Mouse (Mus musculus) lung, embryonic 14.5 days (tissue): ENCODE results near the gene Nmnat1. TPM values are rescaled to one million over a fixed set of nuclear protein-coding genes. Genes with fewer than 3 reads are reported as not detected.

Experiments
- ATAC-seq: fragments of 200-750 bp; cut with Nextera tagmentation; 2 replicates; pipeline ENCODE4 v1.8.0; 2017; ENCODE audit warnings: mild to moderate bottlenecking, moderate TSS enrichment, moderate library complexity; ENCODE audit not compliant: insufficient read depth
- DNase-seq: peaks from one replicate; pipeline ENCODE4 v3.0.0-alpha.2; 2015
- H3K27ac ChIP-seq: fragments of 300-500 bp; sonication (generic); 2 replicates; pipeline ENCODE4 v1.5.1; 2014; ENCODE audit warnings: low read depth, mild to moderate bottlenecking, moderate library complexity
- H3K27me3 ChIP-seq: fragments of 300-500 bp; sonication (generic); 2 replicates; pipeline ENCODE4 v1.6.1; 2014; ENCODE audit warnings: low read length, control low read depth; ENCODE audit not compliant: insufficient read depth
- H3K36me3 ChIP-seq: fragments of 300-500 bp; sonication (generic); 2 replicates; pipeline ENCODE4 v1.6.1; 2014; ENCODE audit warnings: control low read depth; ENCODE audit not compliant: insufficient read depth
- H3K4me1 ChIP-seq: fragments of 300-500 bp; sonication (generic); 2 replicates; pipeline ENCODE4 v1.6.1; 2014; ENCODE audit warnings: antibody characterized with exemption, control low read depth; ENCODE audit not compliant: insufficient read depth
- H3K4me2 ChIP-seq: fragments of 300-500 bp; sonication (generic); 2 replicates; pipeline ENCODE4 v1.6.1; 2014; ENCODE audit warnings: mild to moderate bottlenecking
- H3K4me3 ChIP-seq: fragments of 300-500 bp; sonication (generic); 2 replicates; pipeline ENCODE4 v1.5.1; 2014; ENCODE audit warnings: low read depth, low read length
- H3K9ac ChIP-seq: fragments of 300-500 bp; sonication (generic); 2 replicates; pipeline ENCODE4 v1.6.1; 2014
- H3K9me3 ChIP-seq: fragments of 300-500 bp; sonication (generic); 2 replicates; pipeline ENCODE4 v1.6.1; 2016; ENCODE audit warnings: low read depth, low read length, control low read depth
- CTCF ChIP-seq: IDR thresholded peaks from 2 replicates; pipeline ENCODE4 v1.5.1; 2016; ENCODE audit warnings: antibody characterized with exemption, low read depth
- WGBS: fragments of 180-500 bp; shearing (Covaris S2); extraction: QIAGEN DNeasy Blood & Tissue Kit; methylation state at CpG from one replicate; pipeline ENCODE4 v1.1.7; 2014; 5-methylcytosine and 5-hydroxymethylcytosine counted together
- polyA plus RNA-seq: library from polyadenylated mRNA; unstranded; fragments of >200 nt; fragmentation: Nextera tagmentation; extraction: Ambion mirVana; gene quantifications from 2 replicates; pipeline ENCODE4 v1.2.1, GENCODE M21; 2014

Gene Nmnat1
- polyA plus RNA-seq, 1 experiment from 2014 or later, result 12.5 TPM

GRCm38 (mm10) chr4:149521258-149521657 lies 36.3 kb upstream of the Nmnat1 start:
- H3K9ac ChIP-seq, result no peak overlapping the region
- H3K4me3 ChIP-seq, result no peak overlapping the region
- no peaks in the 10 kb centered on the region for H3K36me3 ChIP-seq
- H3K9me3 ChIP-seq, result no peaks in the 10 kb centered on the region
- no peak for ATAC-seq
- H3K4me1 ChIP-seq, result peaks cover 12% of the 10 kb centered on the region; the same call in 1 of the 2 replicates
- no peak for TF ChIP-seq CTCF
- no peaks in the 10 kb centered on the region for H3K27me3 ChIP-seq
- WGBS, result 66% methylated on average over 10 of the region's 10 CpGs
- no peak overlapping the region for H3K27ac ChIP-seq
- H3K4me2 ChIP-seq, result no peak overlapping the region
- DNase-seq, result no peak

- no peak for TF ChIP-seq CTCF
- Histone ChIP-seq H3K9ac (peak overlapping the region; percentile 80), H3K27ac (peak overlapping the region; percentile 54; the same call in 1 of the 2 replicates), H3K4me2 (peak overlapping the region; percentile 91), H3K9me3 (no peaks in the 10 kb centered on the region), H3K4me1 (peaks cover 12% of the 10 kb centered on the region; the same call in 1 of the 2 replicates), H3K27me3 (no peaks in the 10 kb centered on the region), H3K36me3 (no peaks in the 10 kb centered on the region), H3K4me3 (peak overlapping the region; percentile 85)
- WGBS, result 4% methylated on average over 29 of the region's 52 CpGs
- no peak for DNase-seq
- no peak; the same call in 1 of the 2 replicates for ATAC-seq
Measured at GRCm38 (mm10) chr4:149518351-149519220, 33.6 kb upstream of the Nmnat1 start.

GRCm38 (mm10) chr4:149517868-149518340 lies 32.9 kb upstream of the Nmnat1 start, which contains the start of gene Ctnnbip1:
TSS of gene Ctnnbip1 (plus strand) at chr4:149518236.
- Histone ChIP-seq H3K4me2 (peak within 1 kb of the TSS; percentile 91), H3K9me3 (no peaks in the 10 kb centered on the region), H3K27ac (peak within 1 kb of the TSS; percentile 54; the same call in 1 of the 2 replicates), H3K9ac (peak within 1 kb of the TSS; percentile 80), H3K36me3 (no peaks in the 10 kb centered on the region), H3K4me3 (peak within 1 kb of the TSS; percentile 85), H3K4me1 (peaks cover 12% of the 10 kb centered on the region; the same call in 1 of the 2 replicates), H3K27me3 (no peaks in the 10 kb centered on the region)
- under 1% methylated on average over 36 of the region's 46 CpGs for whole genome bisulfite sequencing
- DNase-seq (peak; percentile 98), ATAC-seq (peak; percentile 99)
- TF ChIP-seq CTCF, result no peak

- WGBS, result 87% methylated on average over 5 of the region's 5 CpGs
- no peaks in the 10 kb centered on the region for H3K36me3 ChIP-seq
- DNase-seq (no peak), ATAC-seq (no peak)
- H3K4me1 ChIP-seq, result peaks cover 16% of the 10 kb centered on the region; the same call in 1 of the 2 replicates
- no peak overlapping the region for H3K4me3 ChIP-seq
- no peak overlapping the region for H3K4me2 ChIP-seq
- no peak for TF ChIP-seq CTCF
- no peaks in the 10 kb centered on the region for H3K9me3 ChIP-seq
- H3K27me3 ChIP-seq, result no peaks in the 10 kb centered on the region
- H3K9ac ChIP-seq, result no peak overlapping the region
- H3K27ac ChIP-seq, result no peak overlapping the region
Measured at GRCm38 (mm10) chr4:149515706-149516105, 30.7 kb upstream of the Nmnat1 start.

GRCm38 (mm10) chr4:149512072-149512471 lies 27.1 kb upstream of the Nmnat1 start:
- peak overlapping the region; percentile 0; the same call in 1 of the 2 replicates for H3K4me2 ChIP-seq
- H3K9me3 ChIP-seq, result no peaks in the 10 kb centered on the region
- ATAC-seq (no peak), DNase-seq (peak; percentile 53)
- H3K36me3 ChIP-seq, result no peaks in the 10 kb centered on the region
- WGBS, result 44% methylated on average over 7 of the region's 7 CpGs
- H3K27ac ChIP-seq, result peak overlapping the region; percentile 73; the same call in 1 of the 2 replicates
- H3K27me3 ChIP-seq, result no peaks in the 10 kb centered on the region
- peaks cover 7% of the 10 kb centered on the region; the same call in 1 of the 2 replicates for H3K4me1 ChIP-seq
- H3K9ac ChIP-seq, result no peak overlapping the region
- H3K4me3 ChIP-seq, result no peak overlapping the region
- TF ChIP-seq CTCF, result no peak

GRCm38 (mm10) chr4:149511221-149511646 lies 26.2 kb upstream of the Nmnat1 start:
- Histone ChIP-seq H3K4me1 (peaks cover 7% of the 10 kb centered on the region; the same call in 1 of the 2 replicates), H3K9ac (no peak overlapping the region), H3K27ac (peak overlapping the region; percentile 73), H3K36me3 (no peaks in the 10 kb centered on the region), H3K4me2 (no peak overlapping the region), H3K9me3 (no peaks in the 10 kb centered on the region), H3K4me3 (no peak overlapping the region), H3K27me3 (no peaks in the 10 kb centered on the region)
- ATAC-seq (peak; percentile 85), DNase-seq (peak; percentile 84)
- no peak for TF ChIP-seq CTCF
- 22% methylated on average over 6 of the region's 6 CpGs for WGBS

- 79% methylated on average over 3 of the region's 3 CpGs for WGBS
- ATAC-seq, result no peak
Measured at GRCm38 (mm10) chr4:149506904-149507303, 21.9 kb upstream of the Nmnat1 start.

More at GRCm38 (mm10) chr4:149506904-149507303, 21.9 kb upstream of the Nmnat1 start:
- H3K4me3 ChIP-seq, result no peak overlapping the region
- no peak for TF ChIP-seq CTCF
- no peak overlapping the region for H3K27ac ChIP-seq
- no peaks in the 10 kb centered on the region for H3K9me3 ChIP-seq
- no peak for DNase-seq
- H3K4me1 ChIP-seq, result peaks cover 4% of the 10 kb centered on the region; the same call in 1 of the 2 replicates
- peaks cover 11% of the 10 kb centered on the region; the same call in 1 of the 2 replicates for H3K36me3 ChIP-seq
- no peak overlapping the region for H3K4me2 ChIP-seq
- no peak overlapping the region for H3K9ac ChIP-seq
- no peaks in the 10 kb centered on the region for H3K27me3 ChIP-seq
